ENCODE assay signal across 13 mouse cellular contexts in the genomic region with DNA sequence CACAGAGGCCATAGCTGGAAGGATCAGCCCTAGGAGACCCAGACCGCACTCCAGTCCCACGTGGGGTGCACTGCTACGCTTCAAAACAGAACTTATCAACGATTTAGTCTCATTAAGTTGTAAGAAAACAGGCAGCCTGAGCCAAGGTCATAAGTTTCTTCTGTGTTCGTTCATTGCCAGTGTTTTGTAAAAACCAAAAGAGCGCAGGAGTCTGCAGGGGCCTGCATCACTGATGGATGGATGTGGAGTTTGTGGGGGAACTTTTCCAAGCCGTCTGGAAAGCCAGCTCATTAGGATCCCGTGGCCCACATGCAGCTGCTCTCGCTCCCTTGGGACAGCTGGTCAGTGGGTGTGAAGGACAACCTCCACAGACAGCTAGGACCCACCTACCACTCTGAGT. TPM values are rescaled to one million over a fixed set of nuclear protein-coding genes. Genes with fewer than 3 reads are reported as not detected.
DNase-seq lines count a peak whose midpoint lies in the region; ATAC-seq and TF ChIP-seq lines count a peak whose summit lies in the region.
"Had no signal": no experiment of that assay in that cellular context is flagged by ENCODE, and none has a peak within 500 bp of the region (broad histone marks: within the 10 kb centered on the region; RNA-seq: fewer than 3 reads in every experiment).

No protein-coding gene starts in this region.

- H3ac ChIP-seq in myocyte (ENCODE audit: control insufficient read depth, insufficient read length): no peak overlapping the region

- no peaks in the 10 kb centered on the region for H3K4me1 ChIP-seq in kidney, postnatal 0 days (replicated peaks; ENCODE audit: insufficient read depth, low read length)
- H3K4me1 ChIP-seq in embryonic facial prominence, embryonic 14.5 days (ENCODE audit: control insufficient read depth, insufficient read depth, low read length): peaks cover 8% of the 10 kb centered on the region

- H3K4me3 ChIP-seq in kidney, postnatal 0 days (replicated peaks; ENCODE audit: low read depth, low read length): no peak overlapping the region
- no peak overlapping the region for H3K4me3 ChIP-seq in embryonic facial prominence, embryonic 14.5 days (ENCODE audit: low read depth, low read length)
- no peak overlapping the region for H3K4me3 ChIP-seq in myocyte
- H3K4me3 ChIP-seq: liver, embryonic 12.5 days had no signal

- H3K9me3 ChIP-seq in kidney, postnatal 0 days (replicated peaks; ENCODE audit: low read length): no peaks in the 10 kb centered on the region
- H3K9me3 ChIP-seq in embryonic facial prominence, embryonic 14.5 days (ENCODE audit: control insufficient read depth, low read length): no peaks in the 10 kb centered on the region
- H3K9me3 ChIP-seq: liver, embryonic 12.5 days had no signal

- ATAC-seq in kidney, postnatal 0 days (replicated peaks; ENCODE audit: low FRiP score, low read depth): no peak
- no peak for ATAC-seq in embryonic facial prominence, embryonic 14.5 days (ENCODE audit: low read depth)
- ATAC-seq: liver, embryonic 12.5 days had no signal

- WGBS in kidney, postnatal 0 days: 50% methylated on average over 9 of the region's 9 CpGs
- WGBS in embryonic facial prominence, embryonic 14.5 days: 61% methylated on average over 9 of the region's 9 CpGs

- H3K9ac ChIP-seq in kidney, postnatal 0 days (ENCODE audit: low read depth, low read length): no peak overlapping the region
- H3K9ac ChIP-seq in embryonic facial prominence, embryonic 14.5 days (ENCODE audit: low read depth, low read length): no peak overlapping the region
- H3K9ac ChIP-seq: liver, embryonic 12.5 days had no signal

- H3K4me2 ChIP-seq in kidney, postnatal 0 days (ENCODE audit: low read length): no peak overlapping the region
- no peak overlapping the region for H3K4me2 ChIP-seq in embryonic facial prominence, embryonic 14.5 days (ENCODE audit: low read depth, low read length)
- H3K4me2 ChIP-seq in myocyte (ENCODE audit: low read depth): no peak overlapping the region
- H3K4me2 ChIP-seq: liver, embryonic 12.5 days had no signal

- DNase-seq in kidney, postnatal 0 days (ENCODE audit: low spot score): peak; percentile 25
- DNase-seq in kidney, adult 18-20 months: no peak
- DNase-seq in embryonic facial prominence, embryonic 14.5 days (ENCODE audit: low spot score): peak; percentile 54
- peak; percentile 39 for DNase-seq in layer of hippocampus, adult 9-10 months (ENCODE audit: low spot score)
- no peak for DNase-seq in cerebellum, adult 18-20 months
- no peak for DNase-seq in embryo, embryonic 9.5 days (ENCODE audit: extremely low spot score)
- DNase-seq in spleen, adult 12 weeks (ENCODE audit: low spot score): no peak
- DNase-seq: adrenal gland, postnatal 25 days; cerebellum, adult 8-10 months had no signal

- H3K36me3 ChIP-seq in kidney, postnatal 0 days (ENCODE audit: insufficient read depth, low read length): no peaks in the 10 kb centered on the region
- no peaks in the 10 kb centered on the region for H3K36me3 ChIP-seq in embryonic facial prominence, embryonic 14.5 days (ENCODE audit: control insufficient read depth, insufficient read depth, low read length)
- H3K36me3 ChIP-seq in myocyte (ENCODE audit: control insufficient read depth, insufficient read depth): no peaks in the 10 kb centered on the region
- H3K36me3 ChIP-seq: liver, embryonic 12.5 days had no signal

- no peaks in the 10 kb centered on the region for H3K27me3 ChIP-seq in kidney, postnatal 0 days (ENCODE audit: insufficient read depth, low read length)
- H3K27me3 ChIP-seq in embryonic facial prominence, embryonic 14.5 days (replicated peaks; ENCODE audit: control insufficient read depth, insufficient read depth, low read length): no peaks in the 10 kb centered on the region
- peaks cover 5% of the 10 kb centered on the region for H3K27me3 ChIP-seq in myocyte (ENCODE audit: control insufficient read depth, insufficient read depth, insufficient read length)

- TF ChIP-seq POLR2A in myocyte (IDR thresholded peaks at IDR 0.05; ENCODE audit: insufficient read length, low read depth): no peak

- no peak for TF ChIP-seq CTCF in kidney, postnatal 0 days (IDR thresholded peaks at IDR 0.05; ENCODE audit: low read depth)

- no peak overlapping the region for H3K27ac ChIP-seq in kidney, postnatal 0 days
- no peak overlapping the region for H3K27ac ChIP-seq in embryonic facial prominence, embryonic 14.5 days (replicated peaks; ENCODE audit: low read depth, low read length)
- H3K27ac ChIP-seq: liver, embryonic 12.5 days had no signal

- H3K79me2 ChIP-seq in myocyte (ENCODE audit: control insufficient read depth, insufficient read depth): no peaks in the 10 kb centered on the region

TF ChIP-seq in myocyte, 11 proteins besides CTCF, POLR2A, EP300 and RAD21:
- TF ChIP-seq SRF (IDR thresholded peaks at IDR 0.05; ENCODE audit: control insufficient read depth, insufficient read length, low read depth) (no peak), TCF12 (IDR thresholded peaks at IDR 0.05; ENCODE audit: insufficient read depth, poor library complexity, severe bottlenecking) (peak; percentile 48), E2F4 (IDR thresholded peaks at IDR 0.05; ENCODE audit: insufficient read depth) (no peak), REST (IDR thresholded peaks at IDR 0.05; ENCODE audit: insufficient read depth, insufficient read length) (no peak), MYOD1 (IDR thresholded peaks at IDR 0.05; ENCODE audit: control insufficient read depth in 1 of 3, insufficient read length in 2 of 3, low read depth in 2 of 3) (peak in 2 of 3 experiments; percentile 90 to 94), POLR2AphosphoS2 (IDR thresholded peaks at IDR 0.05; ENCODE audit: insufficient read length, low read depth) (no peak), CEBPB (IDR thresholded peaks at IDR 0.05; ENCODE audit: insufficient read depth, poor library complexity, severe bottlenecking) (no peak), MYOG (IDR thresholded peaks at IDR 0.05; ENCODE audit: control insufficient read depth in 1 of 3, insufficient read depth in 1 of 3, insufficient read length in 2 of 3, low read depth in 2 of 3) (peak in 2 of 3 experiments; percentile 66 to 87), MAX (IDR thresholded peaks at IDR 0.05; ENCODE audit: low read depth) (no peak)
TF ChIP-seq in myocyte: peak in this region for 3.

RNA-seq across cellular contexts. Expression of a gene that starts 25.1 kb away (rescaled TPM):
- 0.74 and 0.95 TPM in 2 replicates for polyA plus RNA-seq in kidney, postnatal 0 days (2015; fragmentation: Nextera tagmentation; extraction: Ambion mirVana)
- 0.14 and 0.26 TPM in 2 replicates for polyA plus RNA-seq in embryonic facial prominence, embryonic 14.5 days (2014; fragmentation: Nextera tagmentation; extraction: Ambion mirVana)
- polyA plus RNA-seq in myocyte (2012; fragmentation: generic; extraction: Trizol): 0.07 TPM
- polyA plus RNA-seq: hindbrain, embryonic 11.5 days; neural tube, embryonic 14.5 days had no signal

Comparison
In these comparisons a context has a peak if more than half of its experiments do, and no peak if none do; other contexts are left out.
1. DNase-seq: peak in kidney, postnatal 0 days (single experiment), embryonic facial prominence, embryonic 14.5 days (single experiment) and layer of hippocampus, adult 9-10 months (single experiment); none in kidney, adult 18-20 months (single experiment), cerebellum, adult 18-20 months (0 of 2), embryo, embryonic 9.5 days (single experiment) and spleen, adult 12 weeks (single experiment).